Mouse (Mus musculus) erythroblast, embryonic 14.5 days (primary cell): ENCODE data around the gene Acat3.

Experiments
- GATA1 ChIP-seq: IDR thresholded peaks from 2 replicates; pipeline ENCODE4 v1.6.1; 2012; ENCODE audit warnings: low read length, inconsistent platforms, mixed read lengths
- TAL1 ChIP-seq: IDR thresholded peaks from 3 replicates; pipeline ENCODE4 v1.6.1; 2012; ENCODE audit warnings: low read length, inconsistent platforms, mixed read lengths

GRCm38 (mm10) chr17:12881216-12881615 is 59.2 kb downstream of the Acat3 start:
- TF ChIP-seq TAL1 (no peak), GATA1 (no peak)
